Mouse (Mus musculus) adrenal gland, postnatal 36 days (tissue): ENCODE results near the gene Mapk11. TPM values are rescaled to one million over a fixed set of nuclear protein-coding genes. Genes with fewer than 3 reads are reported as not detected.

Experiments used
- DNase-seq, 2 experiments: peaks; one replicate each; pipeline ENCODE4 v3.0.0; 2021; ENCODE audit warnings: mixed read lengths in 1 of 2
- microRNA-seq: library from miRNA; unstranded; fragments of <30 nt; microRNA quantifications from one replicate; pipeline ENCODE4 v1.2.0, GENCODE M21; 2021
- total RNA-seq, 2 experiments: library from RNA; stranded (reverse); gene quantifications; 2 replicates each; pipeline ENCODE4 v1.2.3; 2021

The Mapk11 gene
- total RNA-seq, 2 experiments from 2014 or later = 2.5 to 3.7 TPM

DNA sequence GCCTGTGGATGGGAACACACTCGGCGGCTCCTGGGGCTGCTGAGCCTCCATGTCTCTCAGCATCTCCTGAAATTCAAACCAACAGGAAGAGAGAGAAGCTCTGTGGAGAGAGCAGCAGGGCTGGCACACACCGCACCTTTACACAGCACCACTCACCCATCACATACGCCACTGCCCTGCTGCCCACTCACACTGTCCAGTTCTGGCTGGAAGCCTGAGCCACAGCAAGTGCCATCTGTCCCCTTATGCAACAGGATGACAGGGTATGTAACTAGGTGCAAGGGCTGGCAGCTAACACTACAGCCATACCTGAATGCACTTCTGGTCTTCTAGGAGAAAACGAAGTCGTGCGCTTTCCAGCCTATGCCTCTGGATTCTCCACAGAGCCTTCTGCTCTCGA lies 45.0 kb downstream of the Mapk11 start:
- no peak for DNase-seq

DNA sequence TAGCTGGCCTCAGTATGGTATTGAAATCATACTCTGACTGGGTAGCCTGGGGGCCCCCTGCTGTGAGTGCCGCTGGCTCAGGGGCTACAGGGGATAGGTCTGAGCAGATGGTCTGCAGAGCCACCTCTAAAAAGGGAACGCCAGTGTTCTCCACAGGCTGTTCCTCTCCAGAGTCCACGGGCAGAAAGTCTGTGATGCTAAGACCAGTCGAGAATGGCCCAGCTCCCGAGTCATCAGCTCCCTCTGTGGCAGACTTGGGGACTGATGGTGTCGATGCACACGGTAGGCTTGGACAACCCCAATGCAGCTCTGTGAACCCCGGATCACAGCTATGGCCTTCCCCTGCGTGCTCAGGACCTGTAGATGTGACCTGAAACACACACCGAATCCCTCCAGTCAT lies 45.5 kb downstream of the Mapk11 start:
- DNase-seq = no peak

DNA sequence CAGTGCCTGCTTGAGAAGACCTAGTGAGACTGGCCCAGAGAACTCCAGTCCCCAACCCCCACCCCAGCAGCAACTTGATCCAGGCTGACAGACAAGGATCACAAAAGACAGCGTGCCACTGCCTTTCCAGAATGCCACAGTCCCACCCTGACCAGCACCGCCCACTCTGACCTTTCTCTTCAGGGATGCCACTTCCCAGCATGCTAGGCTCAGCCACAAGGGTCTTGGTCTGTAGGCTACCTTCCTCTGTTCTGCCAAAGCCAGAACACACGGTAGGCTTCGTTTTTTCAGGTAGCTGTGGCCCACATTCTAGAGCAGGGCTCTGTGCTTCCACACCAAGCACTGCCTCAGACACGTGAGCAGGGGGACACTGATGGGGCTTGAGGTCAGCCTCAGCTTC lies 46.8 kb downstream of the Mapk11 start:
- DNase-seq = no peak

DNA sequence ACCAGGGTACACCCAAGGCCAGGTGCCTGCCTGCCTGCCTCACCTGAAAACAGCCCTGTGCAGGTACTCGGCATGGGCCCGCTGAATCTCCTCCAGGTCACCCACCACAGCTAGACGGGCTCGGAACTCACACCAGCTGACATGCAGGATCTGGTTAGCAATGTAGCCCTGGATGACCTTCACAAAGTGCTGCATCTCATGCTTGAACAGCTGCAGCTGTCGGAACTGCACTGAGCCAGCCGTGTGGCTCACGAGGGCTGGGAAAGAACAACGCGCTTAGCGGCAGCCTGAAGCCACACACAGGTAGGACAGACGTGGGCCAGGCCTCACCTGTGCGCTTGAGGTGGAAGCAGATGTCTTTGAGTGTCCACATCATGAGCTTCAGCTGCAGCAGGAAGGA lies 48.6 kb downstream of the Mapk11 start:
- DNase-seq = no peak

DNA sequence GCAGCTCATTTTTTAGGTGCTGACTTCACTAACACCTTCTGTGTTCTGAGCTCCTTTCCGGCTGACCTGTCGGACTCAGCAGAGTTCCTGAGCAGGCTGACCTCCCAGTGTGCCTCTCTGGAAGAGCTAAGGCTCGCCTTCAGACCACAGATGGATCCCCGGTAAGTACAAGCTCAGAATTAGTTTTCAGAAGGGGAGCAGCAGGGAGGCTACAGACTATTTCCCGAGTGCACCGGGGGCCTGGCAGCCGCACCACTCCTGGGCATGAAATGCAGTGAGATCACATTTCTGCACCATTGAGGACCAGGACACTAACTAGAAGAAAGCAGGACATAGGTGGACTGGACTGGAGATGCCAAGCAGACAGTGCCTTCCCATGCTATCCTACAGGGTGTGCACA lies 50.8 kb downstream of the Mapk11 start:
- DNase-seq = no peak

DNA sequence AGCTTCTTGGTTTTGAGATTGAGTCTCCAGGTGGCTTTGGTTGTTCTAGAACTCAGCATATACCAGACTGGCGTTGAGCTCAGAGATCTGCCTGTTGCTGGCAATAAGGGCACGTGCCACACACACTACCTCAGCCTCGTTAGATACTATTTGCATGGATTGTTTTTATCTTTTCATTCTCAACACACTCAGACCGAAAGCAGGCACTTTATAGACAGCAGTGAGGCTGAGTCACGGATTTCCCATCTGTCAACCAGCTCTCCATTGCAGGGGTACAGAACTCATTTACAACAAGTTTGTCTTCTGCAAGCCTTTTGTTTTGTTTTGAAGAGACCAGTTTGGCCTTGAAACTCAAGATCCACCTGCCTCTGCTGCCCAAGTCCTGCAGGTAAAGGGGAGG lies 52.0 kb downstream of the Mapk11 start:
- DNase-seq = no peak

Small RNA genes within 50 kb of the gene (microRNA-seq; reads per million reads assigned to microRNA genes)
- gene Mir6958 (not detected), gene Mir7118 (not detected)

Other genes starting within 250 kb of the Mapk11 start
- gene Ttll8, start 195.2 kb downstream of the Mapk11 start, total RNA-seq = under 1 TPM in 1 of 2 experiments, not detected in 1; 0.46 TPM
- gene Mlc1, start 170.6 kb downstream of the Mapk11 start, total RNA-seq = not detected
- gene Mov10l1, start 166.7 kb downstream of the Mapk11 start, total RNA-seq = not detected
- under 1 TPM; 0.56 to 0.99 TPM for gene Panx2, start 89.9 kb downstream of the Mapk11 start, total RNA-seq
- 10 to 100 TPM; 41.7 to 43.4 TPM for gene Trabd, start 74.5 kb downstream of the Mapk11 start, total RNA-seq
- 10 to 100 TPM; 29.8 to 44.9 TPM for gene Selenoo, start 60.5 kb downstream of the Mapk11 start, total RNA-seq
- gene Tubgcp6, start 26.5 kb downstream of the Mapk11 start, total RNA-seq = 10 to 100 TPM; 13.4 to 16.4 TPM
- gene Hdac10, start 20.9 kb downstream of the Mapk11 start, total RNA-seq = 10 to 100 TPM in 1 of 2 experiments, 1 to 10 TPM in 1; 9.9 to 14.3 TPM
- gene Mapk12, start 8.9 kb downstream of the Mapk11 start, total RNA-seq = 10 to 100 TPM in 1 of 2 experiments, 1 to 10 TPM in 1; 8.8 to 10.6 TPM
- 100 to 1,000 TPM; 110 to 130 TPM for gene Plxnb2, start 31.2 kb upstream of the Mapk11 start, total RNA-seq
- gene Dennd6b, start 46.9 kb upstream of the Mapk11 start, total RNA-seq = 1 to 10 TPM; 4.9 to 5.2 TPM
- 10 to 100 TPM; 39.6 to 49.0 TPM for gene Ppp6r2, start 61.9 kb upstream of the Mapk11 start, total RNA-seq
- 10 to 100 TPM; 76.7 to 88.9 TPM for gene Sbf1, start 165.7 kb upstream of the Mapk11 start, total RNA-seq
- not detected for gene Adm2, start 173.1 kb upstream of the Mapk11 start, total RNA-seq
- gene Miox, start 184.8 kb upstream of the Mapk11 start, total RNA-seq = not detected
- 10 to 100 TPM; 36.8 to 38.2 TPM for gene Lmf2, start 206.0 kb upstream of the Mapk11 start, total RNA-seq
- 10 to 100 TPM; 83.1 to 87.5 TPM for gene Ncaph2, start 206.1 kb upstream of the Mapk11 start, total RNA-seq
- 10 to 100 TPM; 29.7 to 32.4 TPM for gene Sco2, start 224.2 kb upstream of the Mapk11 start, total RNA-seq
- under 1 TPM; 0.33 to 0.56 TPM for gene Tymp, start 227.4 kb upstream of the Mapk11 start, total RNA-seq
- not detected for gene Odf3b, start 229.7 kb upstream of the Mapk11 start, total RNA-seq
- gene Klhdc7b, start 235.3 kb upstream of the Mapk11 start, total RNA-seq = not detected